Mouse (Mus musculus) kidney, adult 2 months (tissue): ENCODE measurements around the gene Sh3kbp1. TPM values are rescaled to one million over a fixed set of nuclear protein-coding genes. Genes with fewer than 3 reads are reported as not detected.

ENCODE experiments used
- DNase-seq: peaks from one replicate; pipeline ENCODE4 v3.0.0; 2021
- H3K27ac ChIP-seq: fragments of 200-500 bp; 2 replicates; pipeline ENCODE4 v1.5.1; 2012; ENCODE audit warnings: low read depth, low read length, control low read depth, inconsistent platforms; ENCODE audit not compliant: insufficient read depth
- H3K27me3 ChIP-seq: fragments of 200-500 bp; replicated peaks from 2 replicates; pipeline ENCODE4 v1.6.1; 2012; ENCODE audit warnings: mild to moderate bottlenecking, moderate library complexity, low read length, inconsistent platforms; ENCODE audit not compliant: control insufficient read depth, insufficient read depth
- H3K36me3 ChIP-seq: fragments of 200-500 bp; 2 replicates; pipeline ENCODE4 v1.6.1; 2012; ENCODE audit warnings: mild to moderate bottlenecking, moderate library complexity, low read length, inconsistent platforms; ENCODE audit not compliant: control insufficient read depth, insufficient read depth
- H3K4me1 ChIP-seq: fragments of 200-500 bp; 2 replicates; pipeline ENCODE4 v1.6.1; 2011; ENCODE audit warnings: low read length; ENCODE audit not compliant: control insufficient read depth, insufficient read depth
- H3K4me3 ChIP-seq: fragments of 200-500 bp; 2 replicates; pipeline ENCODE4 v1.5.1; 2011; ENCODE audit warnings: mild to moderate bottlenecking, low read depth, low read length, control low read depth; ENCODE audit not compliant: insufficient read depth
- CTCF ChIP-seq: fragments of 200-500 bp; conservative IDR thresholded peaks from 2 replicates; pipeline ENCODE4 v1.5.1; 2011; ENCODE audit warnings: low read depth, mild to moderate bottlenecking, control low read depth, low read length, moderate library complexity, mixed read lengths; ENCODE audit not compliant: insufficient read depth, insufficient read length
- POLR2A ChIP-seq: fragments of 200-500 bp; IDR thresholded peaks from one replicate; pipeline ENCODE4 v1.6.1; 2011; ENCODE audit warnings: low read depth, low read length, control low read depth
- WGBS: fragments of 180-500 bp; shearing (Covaris S2); methylation state at CpG from one replicate; pipeline ENCODE4 v1.1.7; 2018; 5-methylcytosine and 5-hydroxymethylcytosine counted together
- polyA plus RNA-seq: library from polyadenylated mRNA; depleted of rRNA; stranded (reverse); fragments of >200 nt; gene quantifications from 2 replicates; pipeline ENCODE4 v1.2.3, GENCODE M21; 2012

Sh3kbp1 gene
- polyA plus RNA-seq, 1 experiment, result 9.4 TPM

GRCm38 (mm10) chrX:159953546-159954429 is 326.7 kb downstream of the Sh3kbp1 start:
- Histone ChIP-seq H3K4me3 (no peak overlapping the region), H3K4me1 (no peaks in the 10 kb centered on the region), H3K27me3 (no peaks in the 10 kb centered on the region), H3K36me3 (no peaks in the 10 kb centered on the region), H3K27ac (no peak overlapping the region)
- DNase-seq, result no peak
- 65% methylated on average over 7 of the region's 7 CpGs for WGBS
- no peak for TF ChIP-seq CTCF
- no peak for TF ChIP-seq POLR2A

- no peaks in the 10 kb centered on the region for H3K27me3 ChIP-seq
- 79% methylated on average over 4 of the region's 4 CpGs for WGBS
- no peak for DNase-seq
- H3K4me1 ChIP-seq, result no peaks in the 10 kb centered on the region
- no peaks in the 10 kb centered on the region for H3K36me3 ChIP-seq
- no peak overlapping the region for H3K4me3 ChIP-seq
- no peak overlapping the region for H3K27ac ChIP-seq
- TF ChIP-seq CTCF (no peak), POLR2A (no peak)
Observed at GRCm38 (mm10) chrX:159954430-159954779, 327.3 kb downstream of the Sh3kbp1 start.

DNA sequence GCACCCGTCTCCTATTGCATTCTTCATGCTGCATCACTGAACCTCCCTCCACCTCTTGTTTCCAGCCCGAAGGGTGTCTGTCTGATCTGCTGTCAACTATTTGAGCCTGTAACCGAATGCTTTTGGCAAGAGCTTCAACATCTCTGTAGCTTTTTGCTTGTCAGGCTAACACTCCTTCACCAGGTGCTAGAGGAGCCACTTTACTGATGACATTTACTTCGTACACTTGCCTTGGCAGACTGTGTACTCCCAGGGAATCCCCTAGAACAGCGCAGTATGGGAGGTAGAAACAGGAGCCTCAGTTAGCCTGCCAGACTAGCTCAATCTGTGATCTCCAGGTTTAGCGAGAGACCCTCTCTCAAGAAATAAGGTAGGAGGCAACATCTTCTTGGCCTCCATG is 328.4 kb downstream of the Sh3kbp1 start:
- Histone ChIP-seq H3K4me3 (no peak overlapping the region), H3K27me3 (no peaks in the 10 kb centered on the region), H3K36me3 (no peaks in the 10 kb centered on the region), H3K4me1 (no peaks in the 10 kb centered on the region), H3K27ac (no peak overlapping the region)
- no peak for DNase-seq
- TF ChIP-seq POLR2A, result no peak
- no peak for TF ChIP-seq CTCF
- 94% methylated on average over 6 of the region's 6 CpGs for WGBS

DNA sequence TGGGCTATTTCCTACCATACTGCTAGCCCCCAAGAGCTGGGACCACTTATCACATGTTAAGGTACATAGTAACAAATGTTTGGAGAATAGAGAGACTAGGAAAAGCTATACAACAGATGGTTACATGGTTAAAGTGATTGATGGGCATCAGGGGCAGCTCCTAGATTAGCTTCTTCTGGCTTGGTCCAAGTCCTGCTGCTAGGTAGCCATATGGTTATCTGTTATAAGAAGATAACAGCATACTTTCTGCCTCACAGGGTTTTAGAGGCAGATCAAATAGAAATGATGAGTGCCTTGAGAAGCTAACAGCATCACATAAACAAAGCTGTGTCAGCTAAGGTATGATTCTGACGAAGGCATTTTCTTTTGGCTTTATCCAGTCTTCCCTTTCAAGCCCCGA is 334.3 kb downstream of the Sh3kbp1 start:
- no peak overlapping the region for H3K27ac ChIP-seq
- WGBS, result 95% methylated on average over 2 of the region's 2 CpGs
- H3K4me3 ChIP-seq, result no peak overlapping the region
- TF ChIP-seq POLR2A, result no peak
- TF ChIP-seq CTCF, result no peak
- H3K27me3 ChIP-seq, result no peaks in the 10 kb centered on the region
- H3K36me3 ChIP-seq, result no peaks in the 10 kb centered on the region
- H3K4me1 ChIP-seq, result no peaks in the 10 kb centered on the region
- no peak for DNase-seq

DNA sequence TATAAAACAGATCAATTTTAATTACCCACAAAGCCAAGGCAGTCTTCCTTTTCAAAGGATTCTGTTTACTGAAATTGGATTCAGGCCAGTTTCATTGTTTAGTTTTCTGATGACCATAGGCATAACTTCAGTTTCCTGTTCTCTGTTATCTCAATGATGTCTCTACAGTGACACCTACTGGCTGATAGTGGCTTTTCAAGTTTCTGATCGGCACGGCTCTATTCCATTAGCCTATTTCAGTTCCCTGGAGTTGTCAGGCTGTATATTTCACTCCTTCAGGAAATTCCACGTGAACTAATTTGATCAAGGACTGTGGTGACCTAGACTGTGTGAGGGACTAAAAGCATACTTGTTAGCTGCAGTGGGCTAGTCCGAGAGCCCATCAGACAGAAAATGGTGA is 336.2 kb downstream of the Sh3kbp1 start:
- 23% methylated on average over 4 of the region's 4 CpGs for WGBS
- Histone ChIP-seq H3K27ac (no peak overlapping the region), H3K27me3 (no peaks in the 10 kb centered on the region), H3K4me1 (no peaks in the 10 kb centered on the region), H3K36me3 (no peaks in the 10 kb centered on the region), H3K4me3 (no peak overlapping the region)
- no peak for TF ChIP-seq POLR2A
- TF ChIP-seq CTCF, result no peak
- peak; percentile 72 for DNase-seq

DNA sequence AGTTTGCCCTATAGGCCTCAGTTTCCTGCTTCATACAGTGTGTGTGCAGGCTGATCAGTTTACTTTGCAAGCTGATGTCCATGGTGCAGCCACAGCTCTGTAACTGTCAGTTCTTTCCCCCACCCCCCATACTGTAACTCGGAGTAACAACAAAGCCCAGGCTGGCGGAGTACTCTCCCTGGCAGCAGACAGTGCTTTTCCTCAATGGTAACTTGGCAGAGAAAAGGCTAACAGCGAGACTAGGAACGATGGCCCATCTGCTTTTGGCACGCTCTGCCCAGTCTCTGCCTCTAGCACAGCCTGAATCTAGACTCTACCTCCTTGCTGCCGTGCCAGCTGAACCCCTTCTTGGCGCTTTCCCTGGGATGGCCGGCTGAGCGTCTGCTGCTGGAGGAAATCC is 336.9 kb downstream of the Sh3kbp1 start:
- no peak for DNase-seq
- WGBS, result 97% methylated on average over 9 of the region's 9 CpGs
- Histone ChIP-seq H3K36me3 (no peaks in the 10 kb centered on the region), H3K4me3 (no peak overlapping the region), H3K4me1 (no peaks in the 10 kb centered on the region), H3K27me3 (no peaks in the 10 kb centered on the region), H3K27ac (no peak overlapping the region)
- no peak for TF ChIP-seq CTCF
- no peak for TF ChIP-seq POLR2A

DNA sequence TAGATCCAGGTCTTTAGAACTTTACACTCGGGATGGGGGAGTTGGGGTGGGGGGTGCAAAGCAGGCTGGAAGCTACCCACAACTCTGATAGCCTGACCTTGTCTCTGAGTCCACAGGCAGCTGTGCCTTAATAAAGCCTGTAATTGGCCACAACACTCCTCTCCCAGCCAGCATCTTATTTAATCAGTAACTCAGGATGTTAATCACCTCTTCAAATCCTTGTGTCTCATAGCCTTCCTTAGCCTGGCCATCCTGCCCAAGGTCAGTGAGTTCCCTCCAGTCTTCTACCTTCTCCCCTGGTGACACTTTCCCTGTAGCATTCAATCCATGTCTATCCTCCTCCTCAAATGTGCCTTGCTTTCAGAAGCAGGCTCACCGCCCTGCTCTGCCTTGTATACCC is 342.0 kb downstream of the Sh3kbp1 start:
- no peak overlapping the region; the same call in 1 of the 2 replicates for H3K27ac ChIP-seq
- no peaks in the 10 kb centered on the region for H3K27me3 ChIP-seq
- H3K4me3 ChIP-seq, result no peak overlapping the region
- 0 out of 2 replicates have a peak, but pooled peaks cover 4% of the 10 kb centered on the region for H3K4me1 ChIP-seq
- no peak for TF ChIP-seq CTCF
- TF ChIP-seq POLR2A, result no peak
- WGBS, result 57% methylated on average over 2 of the region's 2 CpGs
- peak; percentile 69 for DNase-seq
- H3K36me3 ChIP-seq, result no peaks in the 10 kb centered on the region
